Mouse (Mus musculus) bone marrow, adult 2 months (tissue): ENCODE data around the gene Nono.
A peak's percentile ranks its signal among the peaks of the same experiment; 100 is the strongest.
"Not testable (repeated sequence)": the region's sequence is repeated elsewhere in the genome, so short reads cannot be mapped to it uniquely, and the experiment has no call there.

Source experiments
- CTCF ChIP-seq: fragments of 200-500 bp; IDR thresholded peaks from 2 replicates; pipeline ENCODE4 v1.5.1; 2011; ENCODE audit warnings: low read length, control low read depth; ENCODE audit not compliant: control insufficient read depth, insufficient read depth
- POLR2A ChIP-seq: fragments of 200-500 bp; IDR thresholded peaks from 2 replicates; pipeline ENCODE4 v1.6.1; 2011; ENCODE audit warnings: low read depth, mild to moderate bottlenecking, control low read depth, low read length, borderline replicate concordance; ENCODE audit not compliant: control insufficient read depth

DNA sequence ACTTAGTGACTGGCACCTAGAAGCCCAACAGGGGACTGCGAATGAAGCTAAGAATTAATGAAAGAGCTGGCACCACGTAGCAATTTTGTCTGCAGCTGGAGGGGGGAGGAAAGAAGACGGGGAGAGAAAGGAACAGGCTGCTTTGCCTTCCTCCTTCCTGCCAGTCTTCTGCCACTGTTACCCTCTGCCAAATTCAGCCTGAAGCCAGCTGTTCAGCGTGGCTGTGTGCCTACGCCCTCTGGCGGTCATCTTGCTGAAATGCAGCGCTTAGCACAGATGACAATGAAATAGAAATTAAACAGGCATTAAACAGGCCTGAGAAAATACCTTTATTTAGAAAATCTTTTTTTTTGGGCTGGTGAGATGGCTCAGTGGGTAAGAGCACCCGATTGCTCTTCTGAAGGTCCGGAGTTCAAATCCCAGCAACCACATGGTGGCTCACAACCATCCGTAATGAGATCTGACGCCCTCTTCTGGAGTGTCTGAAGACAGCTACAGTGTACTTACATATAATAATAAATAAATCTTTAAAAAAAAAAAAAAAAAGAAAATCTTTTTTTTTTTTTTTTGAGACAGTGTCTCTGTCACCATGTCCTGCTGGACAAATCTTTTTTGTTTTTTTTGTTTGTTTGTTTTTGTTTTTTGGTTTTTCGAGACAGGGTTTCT is 57.5 kb downstream of the Nono start:
- TF ChIP-seq CTCF: peak; percentile 84
- not testable (repeated sequence) for TF ChIP-seq POLR2A
